Mouse (Mus musculus) ES-E14 (cell line): ENCODE measurements around the gene Ndufc1. TPM values are rescaled to one million over a fixed set of nuclear protein-coding genes. Genes with fewer than 3 reads are reported as not detected.

Source experiments
- DNase-seq: peaks from one replicate; pipeline ENCODE4 v3.0.0-alpha.2; 2013; ENCODE audit warnings: low read depth, low spot score
- H3K27ac ChIP-seq: 2 replicates; pipeline ENCODE4 v1.5.1; 2012; ENCODE audit warnings: low read depth, mild to moderate bottlenecking, low read length, moderate library complexity, mixed read lengths; ENCODE audit not compliant: poor library complexity, insufficient read depth, severe bottlenecking
- H3K36me3 ChIP-seq: 2 replicates; pipeline ENCODE4 v1.6.1; 2012; ENCODE audit warnings: mild to moderate bottlenecking, low read length, moderate library complexity, mixed read lengths; ENCODE audit not compliant: control insufficient read depth, poor library complexity, insufficient read depth, severe bottlenecking
- H3K4me1 ChIP-seq, 2 experiments: fragments of 150-350 bp in 1 of 2; sonication (generic) in 1 of 2; 2 replicates each; pipeline ENCODE4 v1.6.1; 2012; ENCODE audit warnings: low read length in 2 of 2, mild to moderate bottlenecking in 1 of 2, mixed read lengths in 1 of 2; ENCODE audit not compliant: control insufficient read depth in 2 of 2, insufficient read depth in 2 of 2, poor library complexity in 1 of 2
- H3K4me3 ChIP-seq, 2 experiments: fragments of 150-350 bp in 1 of 2; sonication (generic) in 1 of 2; 2 replicates each; pipeline ENCODE4 v1.5.1; 2012; ENCODE audit warnings: low read length in 2 of 2, low read depth in 1 of 2, mild to moderate bottlenecking in 1 of 2, mixed read lengths in 1 of 2; ENCODE audit not compliant: insufficient read depth in 1 of 2, poor library complexity in 1 of 2, severe bottlenecking in 1 of 2
- H3K9ac ChIP-seq: 2 replicates; pipeline ENCODE4 v1.6.1; 2012; ENCODE audit warnings: low read depth, mild to moderate bottlenecking, low read length, mixed read lengths; ENCODE audit not compliant: poor library complexity, insufficient read depth, severe bottlenecking
- H3K9me3 ChIP-seq: fragments of 150-350 bp; sonication (generic); 2 replicates; pipeline ENCODE4 v1.6.1; 2012; ENCODE audit warnings: low read depth, mild to moderate bottlenecking, low read length; ENCODE audit not compliant: control insufficient read depth, insufficient read depth
- CHD2 ChIP-seq: IDR thresholded peaks from 2 replicates; pipeline ENCODE4 v1.6.1; 2014; ENCODE audit warnings: mild to moderate bottlenecking, low read depth, low read length, inconsistent platforms
- HCFC1 ChIP-seq: IDR thresholded peaks from 2 replicates; pipeline ENCODE4 v1.6.1; 2012; ENCODE audit warnings: low read length, inconsistent platforms, borderline replicate concordance; ENCODE audit not compliant: insufficient read depth
- MAFK ChIP-seq: IDR thresholded peaks from 2 replicates; pipeline ENCODE4 v1.6.1; 2014; ENCODE audit warnings: mild to moderate bottlenecking, low read depth, low read length, inconsistent platforms; ENCODE audit not compliant: insufficient read depth
- ZC3H11A ChIP-seq: IDR thresholded peaks from 2 replicates; pipeline ENCODE4 v1.6.1; 2012; ENCODE audit warnings: low read depth, mild to moderate bottlenecking, inconsistent platforms, low read length, borderline replicate concordance
- ZNF384 ChIP-seq: IDR thresholded peaks from 2 replicates; pipeline ENCODE4 v1.6.1; 2012; ENCODE audit warnings: low read depth, low read length, inconsistent platforms
- in situ Hi-C, 2 experiments: fragments of 600-800 bp; cut with MboI; formaldehyde crosslinking; loops; one replicate each; pipeline ENCODE4 v1.15.1; 2025; ENCODE audit warnings: low sequenced_read_pairs in 2 of 2, inconsistent platforms in 1 of 2; ENCODE audit not compliant: unreplicated experiment in 2 of 2
- total RNA-seq: library from RNA; depleted of rRNA; stranded (reverse); fragments of 300-350 nt; gene quantifications from 2 replicates; pipeline ENCODE4 v1.2.3, GENCODE M21; 2012

Gene Ndufc1
- total RNA-seq, 1 experiment = 231 TPM

DNA sequence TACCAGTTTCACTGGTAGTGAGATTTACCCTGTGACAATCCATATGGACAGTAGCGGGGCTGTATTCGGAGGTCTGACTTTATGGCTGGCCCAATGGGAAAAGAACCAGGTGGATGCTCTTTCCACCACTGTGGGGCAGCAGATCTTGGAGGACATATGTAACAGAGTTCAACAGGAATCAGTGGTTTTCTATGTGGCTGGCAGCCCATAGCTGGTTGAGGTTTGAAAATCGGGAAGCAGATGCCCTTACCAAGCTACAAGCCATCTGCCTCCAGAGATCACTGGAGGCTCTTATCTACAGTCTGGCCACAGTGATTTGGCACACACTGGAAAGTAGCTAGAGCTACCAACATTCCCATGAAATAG is 43.3 kb downstream of the Ndufc1 start:
- Histone ChIP-seq H3K9ac (no peak overlapping the region), H3K27ac (no peak overlapping the region), H3K4me1 (peaks cover 0 to 7% of the 10 kb centered on the region in 2 experiments; a peak in 1 of 4 replicates), H3K4me3 (peak overlapping the region in 1 of 2 experiments; percentile 51; a peak in 2 of 4 replicates), H3K36me3 (no peaks in the 10 kb centered on the region), H3K9me3 (no peaks in the 10 kb centered on the region)
- DNase-seq = no peak
- in situ Hi-C loops = no loop called here
- TF ChIP-seq CHD2 (no peak), MAFK (no peak), ZNF384 (no peak), HCFC1 (no peak), ZC3H11A (no peak)

DNA sequence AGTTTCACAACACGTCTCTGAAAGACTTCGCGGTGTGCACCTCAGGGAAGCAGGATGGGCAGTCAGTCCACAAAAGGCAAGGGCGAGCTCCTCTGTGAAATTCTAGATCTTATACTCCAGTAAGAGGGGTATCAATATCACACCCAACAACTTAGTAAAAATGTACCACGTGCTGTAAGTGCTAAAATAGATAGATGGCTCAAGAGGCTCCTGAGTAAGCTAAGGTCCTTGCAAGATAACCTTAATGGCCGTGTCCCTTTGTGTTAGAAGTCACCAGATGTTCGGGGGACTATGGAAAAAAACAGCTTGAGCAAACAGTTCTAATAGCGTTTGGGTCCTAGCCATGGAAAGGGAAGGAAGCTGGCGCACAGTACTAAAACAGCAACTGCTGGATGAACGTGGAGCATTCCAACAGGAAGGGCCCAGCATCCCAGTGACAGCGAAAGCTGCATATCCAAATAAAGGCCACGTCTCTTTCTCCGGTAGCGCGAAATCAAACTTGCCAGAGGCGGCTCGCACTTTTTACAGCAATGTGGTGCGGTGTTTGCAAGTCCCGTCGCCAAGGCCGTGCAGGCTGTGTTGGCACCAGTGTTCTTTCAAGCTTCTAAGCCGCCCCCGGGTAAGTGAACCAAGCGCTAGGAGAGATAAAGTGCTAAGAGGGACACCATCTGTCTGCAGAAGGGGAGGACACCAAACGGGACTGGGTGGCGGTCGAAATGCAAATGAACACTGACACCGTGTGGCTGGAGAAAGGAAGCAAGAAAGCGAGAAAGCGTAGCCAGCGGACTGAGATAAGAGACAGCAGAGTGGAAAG is 43.9 kb downstream of the Ndufc1 start:
- H3K36me3 ChIP-seq = no peaks in the 10 kb centered on the region
- no peak overlapping the region for H3K9ac ChIP-seq
- H3K4me3 ChIP-seq = peak overlapping the region; percentile 22 to 51; a peak in 3 of 4 replicates
- H3K27ac ChIP-seq = no peak overlapping the region
- no peaks in the 10 kb centered on the region for H3K9me3 ChIP-seq
- DNase-seq = no peak
- in situ Hi-C loops = no loop called here
- TF ChIP-seq ZNF384 (no peak), HCFC1 (0 out of 2 replicates have a peak, but pooled peaks have one; percentile 26)
- peaks cover 2 to 7% of the 10 kb centered on the region in 2 experiments; a peak in 1 of 4 replicates for H3K4me1 ChIP-seq

DNA sequence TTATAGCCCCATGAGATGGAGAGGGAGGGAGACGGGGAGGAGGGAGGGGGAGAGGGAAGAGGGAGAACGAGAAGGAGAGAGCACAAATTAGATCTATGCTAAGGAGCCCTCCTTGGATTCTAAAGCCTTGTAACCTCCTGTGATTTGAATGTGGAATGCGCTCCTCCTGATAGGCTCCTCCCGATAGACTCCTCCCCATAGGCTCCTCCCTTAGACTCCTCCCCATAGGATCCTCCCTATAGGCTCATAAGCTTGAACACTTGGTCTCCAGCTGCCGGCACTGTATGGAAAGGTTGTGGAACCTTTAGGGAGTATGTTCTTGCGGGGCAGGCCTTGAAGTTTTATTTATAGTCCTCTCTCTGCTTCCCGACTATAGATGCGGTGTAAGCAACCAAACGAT is 47.7 kb downstream of the Ndufc1 start:
- no peak overlapping the region for H3K9ac ChIP-seq
- peaks cover 2 to 10% of the 10 kb centered on the region in 2 experiments; a peak in 1 of 4 replicates for H3K4me1 ChIP-seq
- in situ Hi-C loops = no loop called here
- no peak for TF ChIP-seq ZNF384
- no peak for TF ChIP-seq HCFC1
- no peak for TF ChIP-seq ZC3H11A
- no peak for TF ChIP-seq MAFK
- TF ChIP-seq CHD2 = no peak
- peak overlapping the region; percentile 27 to 52; a peak in 3 of 4 replicates for H3K4me3 ChIP-seq
- peak; percentile 82 for DNase-seq
- no peaks in the 10 kb centered on the region for H3K36me3 ChIP-seq
- H3K9me3 ChIP-seq = no peaks in the 10 kb centered on the region
- H3K27ac ChIP-seq = peak overlapping the region; percentile 8; the same call in 1 of the 2 replicates

- no peak for DNase-seq
- in situ Hi-C loops = loop anchor here in 1 of 2 experiments (10.0 kb wide), 1 partner anchor 125 kb away; no protein-coding TSS in a partner anchor
- no peak for TF ChIP-seq ZC3H11A
- TF ChIP-seq ZNF384 = no peak
- TF ChIP-seq MAFK = no peak
- no peak for TF ChIP-seq CHD2
- no peak for TF ChIP-seq HCFC1
- Histone ChIP-seq H3K27ac (no peak overlapping the region), H3K36me3 (no peaks in the 10 kb centered on the region), H3K9ac (no peak overlapping the region), H3K9me3 (no peaks in the 10 kb centered on the region), H3K4me1 (peaks cover 2 to 10% of the 10 kb centered on the region in 2 experiments; a peak in 1 of 4 replicates), H3K4me3 (peak overlapping the region; percentile 24 to 66; a peak in 3 of 4 replicates)
Observed at GRCm38 (mm10) chr3:51359558-51360307, 49.1 kb downstream of the Ndufc1 start.
